Mouse (Mus musculus) lung, adult 2 months (tissue): Measurements from ENCODE around the gene Mast1. TPM values are rescaled to one million over a fixed set of nuclear protein-coding genes. Genes with fewer than 3 reads are reported as not detected.

ENCODE experiments used
- DNase-seq: peaks from one replicate; pipeline ENCODE4 v3.0.0; 2022
- H3K4me1 ChIP-seq: fragments of 200-500 bp; 2 replicates; pipeline ENCODE4 v1.6.1; 2011; ENCODE audit warnings: low read length; ENCODE audit not compliant: control insufficient read depth, insufficient read depth
- H3K4me3 ChIP-seq: fragments of 200-500 bp; replicated peaks from 2 replicates; pipeline ENCODE3; 2011; ENCODE audit warnings: low read depth, mild to moderate bottlenecking, control low read depth, low read length; ENCODE audit errors: extremely low read depth
- CTCF ChIP-seq: fragments of 200-500 bp; IDR thresholded peaks from 2 replicates; pipeline ENCODE4 v1.5.1; 2011; ENCODE audit warnings: mild to moderate bottlenecking, low read length, control low read depth; ENCODE audit not compliant: insufficient read depth
- POLR2A ChIP-seq: fragments of 200-500 bp; IDR thresholded peaks from 2 replicates; pipeline ENCODE4 v1.6.1; 2011; ENCODE audit warnings: low read depth, mild to moderate bottlenecking, control low read depth, low read length, borderline replicate concordance; ENCODE audit errors: extremely low read depth
- WGBS: fragments of 180-500 bp; shearing (Covaris S2); methylation state at CpG from one replicate; pipeline ENCODE4 v1.1.7; 2018; 5-methylcytosine and 5-hydroxymethylcytosine counted together
- polyA plus RNA-seq: library from polyadenylated mRNA; depleted of rRNA; stranded (reverse); fragments of >200 nt; gene quantifications from 2 replicates; pipeline ENCODE4 v1.2.3, GENCODE M21; 2012

The Mast1 gene
- polyA plus RNA-seq, 1 experiment = 0.41 TPM

- no peak for DNase-seq
- no peak for TF ChIP-seq POLR2A
- TF ChIP-seq CTCF = no peak
- WGBS = 2% methylated on average over 55 of the region's 67 CpGs
- no peak overlapping the region for H3K4me3 ChIP-seq
- no peaks in the 10 kb centered on the region; the same call in 1 of the 2 replicates for H3K4me1 ChIP-seq
Measured at GRCm38 (mm10) chr8:84945633-84946527, 8.7 kb upstream of the Mast1 start.

- DNase-seq = no peak
- Histone ChIP-seq H3K4me3 (no peak overlapping the region), H3K4me1 (no peaks in the 10 kb centered on the region; the same call in 1 of the 2 replicates)
- WGBS = 7% methylated on average over 11 of the region's 11 CpGs
- TF ChIP-seq POLR2A (no peak), CTCF (no peak)
Measured at GRCm38 (mm10) chr8:84945235-84945632, 8.1 kb upstream of the Mast1 start.

DNA sequence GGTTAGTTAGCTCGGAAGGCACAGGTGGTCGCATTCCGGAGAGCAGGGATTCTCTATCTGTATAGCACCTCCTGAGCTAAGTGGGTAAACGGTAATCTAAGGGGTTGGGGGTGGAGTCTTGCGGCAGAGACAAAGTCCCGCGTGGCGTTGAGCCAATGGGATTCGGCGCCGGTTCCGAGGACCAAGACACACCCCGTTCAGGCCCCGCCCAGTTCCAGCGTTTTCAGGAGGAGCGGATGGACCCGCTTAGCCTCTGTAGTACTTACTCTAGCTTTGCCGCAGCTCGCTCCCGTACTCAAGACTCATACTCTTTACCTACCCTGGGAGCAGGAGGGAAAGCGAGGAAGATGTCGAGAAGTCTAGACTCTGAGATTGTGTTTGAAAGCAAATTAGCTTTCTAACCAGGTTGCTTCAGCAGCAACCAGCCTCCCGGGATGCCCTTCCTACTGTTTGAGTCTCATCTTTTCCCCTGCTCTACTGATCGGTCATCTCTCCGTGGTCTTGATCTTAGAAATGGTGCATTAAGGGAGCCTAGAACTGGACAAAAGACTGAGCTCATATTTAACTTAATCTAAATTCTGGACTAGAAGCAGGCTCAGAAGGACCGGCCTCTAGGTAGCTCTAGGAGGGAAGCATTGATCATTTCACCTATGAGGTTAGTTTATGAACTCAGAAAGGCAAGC lies 7.5 kb upstream of the Mast1 start:
- no peak for TF ChIP-seq POLR2A
- TF ChIP-seq CTCF = no peak
- H3K4me1 ChIP-seq = no peaks in the 10 kb centered on the region; the same call in 1 of the 2 replicates
- no peak overlapping the region for H3K4me3 ChIP-seq
- no peak for DNase-seq
- 4% methylated on average over 26 of the region's 26 CpGs for WGBS

DNA sequence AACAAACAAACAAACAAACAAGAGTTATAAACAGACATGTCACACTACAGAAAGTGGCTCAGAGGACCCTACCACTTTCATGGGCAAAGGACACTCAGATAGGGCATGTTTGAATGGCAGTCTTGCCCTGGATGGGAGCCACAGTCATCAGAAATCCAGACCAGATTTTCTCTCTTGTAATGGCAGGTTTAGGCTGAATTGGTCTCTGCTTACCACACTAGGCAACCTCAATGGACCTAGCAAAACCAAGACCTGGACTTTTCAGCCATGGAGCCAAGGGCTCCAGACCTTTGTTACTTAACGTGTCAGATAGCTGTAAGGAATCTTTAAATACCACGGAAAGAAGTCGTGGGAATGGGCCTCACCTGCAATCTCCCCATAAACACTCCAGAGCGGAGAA lies 6.5 kb upstream of the Mast1 start:
- WGBS = 20% methylated on average over 4 of the region's 4 CpGs
- DNase-seq = no peak
- TF ChIP-seq CTCF (no peak), POLR2A (no peak)

GRCm38 (mm10) chr8:84937620-84938485 lies 694 bp upstream of the Mast1 start:
- no peak overlapping the region for H3K4me3 ChIP-seq
- H3K4me1 ChIP-seq = no peaks in the 10 kb centered on the region
- 58% methylated on average over 13 of the region's 13 CpGs for WGBS
- no peak for DNase-seq
- TF ChIP-seq CTCF (no peak), POLR2A (no peak)

More for the DNA sequence above, 6.5 kb upstream of the Mast1 start:
- no peaks in the 10 kb centered on the region; the same call in 1 of the 2 replicates for H3K4me1 ChIP-seq
- no peak overlapping the region for H3K4me3 ChIP-seq

GRCm38 (mm10) chr8:84936041-84936961 lies 858 bp downstream of the Mast1 start:
- Histone ChIP-seq H3K4me3 (no peak overlapping the region), H3K4me1 (no peaks in the 10 kb centered on the region)
- TF ChIP-seq CTCF (no peak), POLR2A (no peak)
- no peak for DNase-seq
- 22% methylated on average over 23 of the region's 23 CpGs for WGBS

- H3K4me3 ChIP-seq = no peak overlapping the region
- 5% methylated on average over 14 of the region's 14 CpGs for WGBS
- DNase-seq = no peak
- H3K4me1 ChIP-seq = no peaks in the 10 kb centered on the region
- TF ChIP-seq CTCF (no peak), POLR2A (no peak)
Measured at GRCm38 (mm10) chr8:84935489-84935888, 1.7 kb downstream of the Mast1 start.

- TF ChIP-seq POLR2A = no peak
- Histone ChIP-seq H3K4me1 (no peaks in the 10 kb centered on the region), H3K4me3 (no peak overlapping the region)
- WGBS = 1% methylated on average over 15 of the region's 15 CpGs
- DNase-seq = no peak
Measured at GRCm38 (mm10) chr8:84934860-84935259, 2.3 kb downstream of the Mast1 start.
